Mouse (Mus musculus) T-helper 17 cell (primary cell): ENCODE results near the gene Gm10840.

Experiments
- in situ Hi-C, 2 experiments: fragments of 300-600 bp; cut with MboI, MseI; formaldehyde crosslinking; loops; 1 replicate in 1 of 2; 2 replicates in 1 of 2; pipeline ENCODE4 v1.15.1; 2025; ENCODE audit warnings: high pct_unique_total_duplicates in 2 of 2

Gene Gm10840

DNA sequence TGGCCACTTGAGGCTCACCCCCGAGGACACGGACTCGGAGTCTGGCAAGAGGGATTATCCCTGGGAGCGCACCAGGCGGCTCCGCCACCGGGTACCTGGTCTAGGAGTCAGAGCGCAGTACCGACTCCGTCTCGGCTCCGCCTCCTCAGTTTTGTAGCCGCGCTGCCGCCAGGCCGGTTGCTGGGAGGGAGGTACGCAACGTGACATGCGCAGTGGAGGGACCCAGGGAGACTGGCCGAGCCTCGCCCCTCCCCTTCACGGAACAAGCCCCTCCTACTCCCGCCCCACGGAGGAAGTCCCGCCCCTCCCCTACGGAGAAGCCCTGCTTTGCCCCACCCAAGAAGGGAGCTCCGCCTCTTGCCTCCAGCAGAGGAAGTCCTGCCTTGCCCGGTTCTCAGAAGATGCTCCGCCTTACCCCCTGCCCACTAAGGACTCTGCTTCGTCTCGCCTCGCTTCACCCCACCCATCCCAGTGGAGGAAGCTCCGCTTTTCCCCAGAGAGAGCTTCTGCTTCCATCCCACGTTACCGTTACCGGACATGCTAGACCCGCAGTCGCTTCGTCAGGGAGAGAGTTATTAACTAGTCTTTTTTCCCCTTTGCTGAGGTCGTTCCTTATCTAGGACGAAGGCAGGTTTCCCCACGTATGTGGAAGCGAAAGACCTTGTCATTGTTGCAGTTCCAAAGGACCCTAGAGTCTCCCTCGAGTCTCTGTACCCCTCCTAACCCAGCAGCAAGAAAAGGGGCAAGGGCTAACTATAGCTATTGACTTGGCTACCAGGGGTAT is 32.9 kb downstream of the Gm10840 start:
- in situ Hi-C loops, result loop anchor here in 1 of 2 experiments (5.0 to 10.0 kb wide), 2 partner anchors 41 to 931 kb away; no protein-coding TSS in a partner anchor

DNA sequence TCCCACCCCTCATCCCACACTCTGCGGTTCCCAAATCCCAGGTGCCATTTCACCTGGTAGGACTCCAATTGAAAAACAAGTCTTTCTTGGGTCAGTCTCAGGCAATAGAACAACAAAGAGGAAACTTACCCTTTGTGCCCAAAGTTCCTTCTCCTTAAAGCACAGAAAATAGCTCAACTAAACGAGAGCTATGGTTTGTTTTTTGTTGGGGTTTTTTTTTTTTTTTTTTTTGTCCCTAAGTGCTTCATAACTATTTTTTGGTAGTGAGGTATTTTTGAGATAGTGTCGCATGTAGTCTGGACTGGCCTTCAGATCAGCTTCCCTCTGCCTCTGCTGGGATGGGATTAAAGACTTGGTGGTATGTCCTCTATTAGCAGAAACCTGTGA is 33.5 kb downstream of the Gm10840 start:
- in situ Hi-C loops, result loop anchor here in 1 of 2 experiments (5.0 to 10.0 kb wide), 2 partner anchors 42 to 931 kb away; no protein-coding TSS in a partner anchor

DNA sequence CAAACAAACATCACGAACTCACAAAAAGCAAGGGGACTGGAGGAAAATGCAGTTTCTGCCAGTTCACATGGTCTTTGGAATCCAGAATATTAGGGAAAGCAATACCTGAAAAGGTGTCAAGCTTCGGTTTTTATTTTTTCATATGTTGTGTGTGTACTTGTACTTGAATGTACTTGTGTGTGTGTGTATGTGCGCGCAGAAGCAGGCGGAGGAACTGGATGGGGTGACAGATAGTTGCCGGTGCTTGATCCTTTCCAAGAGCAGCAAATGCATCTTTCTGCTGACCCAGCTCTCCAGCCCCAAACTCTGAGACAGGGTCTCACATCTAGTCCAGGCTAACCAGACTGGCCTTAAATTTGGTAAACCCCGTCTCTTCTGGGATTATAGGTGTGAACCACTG is 34.2 kb downstream of the Gm10840 start:
- in situ Hi-C loops, result loop anchor here in 1 of 2 experiments (5.0 to 10.0 kb wide), 2 partner anchors 43 to 930 kb away; no protein-coding TSS in a partner anchor

DNA sequence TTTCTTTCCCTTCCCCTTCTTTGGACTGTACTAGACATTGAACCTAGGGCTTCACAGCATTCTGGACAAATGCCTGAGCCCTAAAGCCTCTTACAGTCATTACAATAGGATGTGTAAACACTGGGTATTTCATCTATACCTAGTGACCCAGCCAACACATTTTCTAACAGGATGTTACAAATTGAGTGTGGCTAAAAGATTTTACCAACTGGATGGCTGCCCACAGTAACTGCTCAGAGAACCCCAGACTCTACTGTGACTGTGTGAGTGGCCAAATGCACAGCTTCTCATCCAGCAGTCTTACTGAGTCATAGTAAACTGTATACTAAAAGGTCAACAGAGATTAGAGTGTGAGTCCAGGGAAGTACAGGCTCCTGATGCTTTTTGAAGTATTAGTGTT is 34.7 kb downstream of the Gm10840 start:
- in situ Hi-C loops, result loop anchor here in 1 of 2 experiments (10.0 kb wide), 1 partner anchor 929 kb away; no protein-coding TSS in a partner anchor

DNA sequence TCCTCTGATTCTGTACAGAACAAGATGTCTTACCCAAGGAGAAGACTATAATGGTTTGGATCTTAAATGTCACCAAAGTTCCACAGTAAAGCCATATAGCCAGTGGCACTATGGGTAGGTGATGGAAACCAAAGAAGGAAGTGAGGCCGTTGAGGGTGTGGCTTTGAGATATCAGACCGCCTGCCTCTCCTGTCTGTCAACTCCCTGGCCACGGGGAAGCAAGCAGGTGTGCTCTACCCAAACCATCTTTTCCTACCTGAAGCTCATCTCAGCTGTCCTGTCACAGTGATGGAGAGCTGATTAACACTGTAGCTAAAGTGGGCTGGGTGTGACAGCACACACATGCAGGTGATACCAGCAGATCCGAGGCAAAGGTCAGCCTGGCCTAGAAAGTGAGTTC is 37.6 kb downstream of the Gm10840 start:
- in situ Hi-C loops, result loop anchor here in 1 of 2 experiments (10.0 kb wide), 1 partner anchor 927 kb away; no protein-coding TSS in a partner anchor

DNA sequence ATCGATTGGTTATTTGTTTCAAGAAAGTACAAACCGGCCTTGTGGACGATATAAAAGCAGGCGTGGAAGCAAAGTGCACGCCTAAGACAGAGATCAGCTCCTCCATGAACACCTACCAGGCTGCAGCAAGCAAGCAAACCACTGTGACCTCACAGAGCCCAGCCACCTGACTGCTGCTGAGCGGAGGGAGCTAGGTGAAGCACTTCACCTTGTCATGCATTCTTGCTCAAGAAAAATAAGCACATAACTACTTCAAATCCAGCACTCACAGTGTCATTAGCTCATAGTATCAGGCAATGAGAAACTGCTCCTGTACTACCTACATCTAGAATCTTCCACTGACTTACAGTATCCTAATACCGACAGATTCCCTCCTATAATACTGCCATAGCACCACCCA is 39.3 kb downstream of the Gm10840 start:
- in situ Hi-C loops, result loop anchor here in 1 of 2 experiments (10.0 kb wide), 1 partner anchor 925 kb away; no protein-coding TSS in a partner anchor

DNA sequence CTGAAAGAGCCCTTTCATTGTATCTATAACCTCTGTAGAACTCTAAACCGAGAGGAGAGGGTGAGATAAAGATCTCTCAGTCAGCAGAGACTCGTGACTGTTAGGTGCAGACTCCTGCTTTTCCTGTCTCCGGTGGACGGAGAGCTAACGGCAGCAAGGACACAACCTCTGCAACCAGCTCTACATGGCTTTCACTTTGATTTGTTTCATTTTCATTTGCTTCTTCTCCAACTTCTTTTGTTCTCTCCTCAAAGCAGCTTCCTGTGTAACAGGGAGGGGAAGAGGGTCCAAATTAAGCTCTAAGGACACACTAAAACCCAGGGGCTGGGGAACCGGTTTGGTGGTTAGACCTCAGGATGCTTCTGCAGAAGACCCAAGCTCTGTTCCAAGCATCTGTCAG is 40.1 kb downstream of the Gm10840 start:
- in situ Hi-C loops, result no loop called here

DNA sequence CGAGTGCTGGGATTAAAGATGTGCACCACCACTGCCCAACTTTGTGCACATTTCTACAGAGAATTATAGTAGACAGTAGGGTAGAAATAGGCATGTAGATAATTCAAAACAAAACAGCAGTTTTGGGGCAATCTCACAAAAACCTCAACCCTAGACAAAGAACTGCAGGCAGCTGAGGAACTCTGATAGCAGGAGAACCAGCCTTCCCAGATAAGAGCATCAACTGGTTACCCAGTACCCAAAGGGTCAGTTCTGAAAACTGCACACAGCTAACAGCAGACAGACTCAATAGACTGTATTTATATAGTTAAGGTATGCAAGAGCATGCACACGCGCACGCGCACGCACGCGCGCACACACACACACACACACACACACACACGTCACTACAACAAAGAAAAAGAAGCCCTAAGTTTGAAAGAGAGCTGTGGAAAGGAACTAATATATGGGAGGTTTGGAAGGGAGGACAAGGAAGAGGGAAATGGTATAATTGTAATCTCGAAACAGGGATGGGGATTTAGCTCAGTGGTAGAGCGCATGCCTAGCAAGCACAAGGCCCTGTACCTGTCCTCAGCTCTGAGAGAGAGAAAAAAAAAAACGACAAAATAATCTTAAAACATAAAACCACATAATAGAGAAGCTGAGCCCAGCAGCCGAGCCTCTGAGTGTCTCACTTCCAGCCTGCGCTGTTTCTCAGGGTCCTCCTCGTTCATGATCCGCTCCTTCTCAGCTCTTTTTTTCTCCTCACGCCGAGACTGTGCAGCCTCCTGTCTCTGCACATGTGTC is 40.9 kb downstream of the Gm10840 start:
- in situ Hi-C loops, result no loop called here

DNA sequence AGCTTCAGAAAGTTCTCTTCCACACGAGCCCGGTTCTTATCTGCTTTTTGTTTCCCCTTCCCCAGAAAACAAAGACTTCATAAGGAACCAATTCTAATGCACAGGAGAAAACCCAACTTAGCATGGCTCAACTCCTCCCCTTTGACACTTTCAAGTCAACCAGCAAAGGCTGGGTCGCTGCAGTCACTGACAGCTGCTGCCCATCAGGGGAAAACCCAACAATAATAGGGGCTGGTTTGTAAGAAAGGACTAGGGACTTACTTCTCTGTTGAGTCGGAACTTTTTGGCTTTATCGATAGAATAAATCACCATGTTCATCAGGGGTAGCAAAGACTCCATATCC is 41.4 kb downstream of the Gm10840 start, which contains the start of gene Strada:
Gene Strada (minus strand): TSS at position 46 of the 343 bp plus-strand sequence.
- in situ Hi-C loops, result no loop called here
